ENCODE assay signal across 19 mouse cellular contexts in genomic region chr9:77923774-77924173, GRCm38 (mm10). TPM values are rescaled to one million over a fixed set of nuclear protein-coding genes. Genes with fewer than 3 reads are reported as not detected.
DNase-seq lines count a peak whose midpoint lies in the region; ATAC-seq lines count a peak whose summit lies in the region.
"Had no signal": no experiment of that assay in that cellular context is flagged by ENCODE, and none has a peak within 500 bp of the region (broad histone marks: within the 10 kb centered on the region; RNA-seq: fewer than 3 reads in every experiment).

No protein-coding gene starts in this region.

- H3K4me2 ChIP-seq in forebrain, embryonic 16.5 days (ENCODE audit: low read length), result no peak overlapping the region
- H3K4me2 ChIP-seq: forebrain, embryonic 15.5 days; lung, embryonic 15.5 days; midbrain, embryonic 15.5 days; neural tube, embryonic 15.5 days had no signal

- H3K9me3 ChIP-seq in forebrain, embryonic 10.5 days, result no peaks in the 10 kb centered on the region
- H3K9me3 ChIP-seq in forebrain, embryonic 16.5 days (ENCODE audit: control insufficient read depth, low read length), result no peaks in the 10 kb centered on the region
- H3K9me3 ChIP-seq: forebrain, embryonic 15.5 days; hindbrain, embryonic 10.5 days; lung, embryonic 15.5 days; midbrain, embryonic 15.5 days; neural tube, embryonic 15.5 days had no signal

- H3K27ac ChIP-seq in forebrain, embryonic 10.5 days, result peak overlapping the region; percentile 25; the same call in 1 of the 2 replicates
- H3K27ac ChIP-seq in forebrain, embryonic 16.5 days (ENCODE audit: low read length), result no peak overlapping the region
- H3K27ac ChIP-seq: forebrain, embryonic 15.5 days; hindbrain, embryonic 10.5 days; liver, embryonic 14.5 days; lung, embryonic 15.5 days; midbrain, embryonic 15.5 days; neural tube, embryonic 15.5 days had no signal

- H3K4me3 ChIP-seq in forebrain, embryonic 10.5 days, result no peak overlapping the region
- H3K4me3 ChIP-seq in forebrain, embryonic 16.5 days (replicated peaks; ENCODE audit: low read length), result no peak overlapping the region
- H3K4me3 ChIP-seq: erythroblast, embryonic 14.5 days; forebrain, embryonic 15.5 days; hindbrain, embryonic 10.5 days; lung, embryonic 15.5 days; midbrain, embryonic 15.5 days; neural tube, embryonic 15.5 days had no signal

- no peak for ATAC-seq in forebrain, embryonic 16.5 days
- ATAC-seq in megakaryocyte, adult 5-6 weeks (ENCODE audit: poor library complexity, severe bottlenecking), result peak; percentile 57
- ATAC-seq in CD4-positive, CD25-positive, alpha-beta regulatory T cell, adult 4 months, result no peak
- ATAC-seq: forebrain, embryonic 15.5 days; midbrain, embryonic 15.5 days had no signal

- H3K9ac ChIP-seq in forebrain, embryonic 16.5 days (replicated peaks; ENCODE audit: low read depth, low read length), result no peak overlapping the region
- H3K9ac ChIP-seq: forebrain, embryonic 15.5 days; liver, embryonic 14.5 days; lung, embryonic 15.5 days; midbrain, embryonic 15.5 days; neural tube, embryonic 15.5 days had no signal

- H3K27me3 ChIP-seq in forebrain, embryonic 10.5 days (ENCODE audit: poor library complexity, severe bottlenecking), result no peaks in the 10 kb centered on the region
- H3K27me3 ChIP-seq in forebrain, embryonic 16.5 days (replicated peaks; ENCODE audit: control insufficient read depth, insufficient read depth, low read length), result no peaks in the 10 kb centered on the region
- H3K27me3 ChIP-seq: forebrain, embryonic 15.5 days; lung, embryonic 15.5 days; midbrain, embryonic 15.5 days; neural tube, embryonic 15.5 days had no signal

- H3K4me1 ChIP-seq in forebrain, embryonic 10.5 days, result peaks cover 77% of the 10 kb centered on the region
- peaks cover 11% of the 10 kb centered on the region for H3K4me1 ChIP-seq in forebrain, embryonic 16.5 days (replicated peaks; ENCODE audit: control insufficient read depth, insufficient read depth, low read length)

- WGBS in forebrain, embryonic 10.5 days, result 90% methylated on average over 8 of the region's 8 CpGs
- 89% methylated on average over 8 of the region's 8 CpGs for WGBS in forebrain, embryonic 16.5 days

- peaks cover 16% of the 10 kb centered on the region for H3K36me3 ChIP-seq in forebrain, embryonic 10.5 days (replicated peaks)
- no peaks in the 10 kb centered on the region for H3K36me3 ChIP-seq in forebrain, embryonic 16.5 days (ENCODE audit: control insufficient read depth, insufficient read depth)
- H3K36me3 ChIP-seq: forebrain, embryonic 15.5 days; lung, embryonic 15.5 days; midbrain, embryonic 15.5 days; neural tube, embryonic 15.5 days had no signal

- no peak for DNase-seq in forebrain, embryonic 10.5 days (ENCODE audit: extremely low spot score, low spot score)
- DNase-seq in lung, postnatal 25 days (ENCODE audit: low spot score), result peak; percentile 48
- DNase-seq in lung, postnatal 36 days, result no peak
- DNase-seq in left cerebral cortex, adult 11 months (ENCODE audit: low spot score), result no peak
- DNase-seq: cerebellum, adult 2 months; cerebellum, postnatal 36 days; kidney, adult 8-10 months; kidney, postnatal 36 days; right cerebral cortex, postnatal 25 days had no signal

RNA-seq across cellular contexts. Expression of gene Elovl5, which starts 6.6 kb away (rescaled TPM):
- 102 and 106 TPM in 2 replicates for polyA plus RNA-seq in forebrain, embryonic 10.5 days (2016; fragmentation: Nextera tagmentation; extraction: Ambion mirVana)
- polyA plus RNA-seq in forebrain, embryonic 16.5 days (2015; fragmentation: Nextera tagmentation; extraction: Ambion mirVana), result 70.7 and 78.9 TPM in 2 replicates
- 45.0 and 49.3 TPM in 2 replicates for total RNA-seq in megakaryocyte, adult 5-6 weeks (2015)
- 52.0 and 52.8 TPM in 2 replicates for total RNA-seq in megakaryocyte, adult 5-6 weeks (2017)
- 100 to 1,000 TPM; 173 to 183 TPM for polyA plus RNA-seq in CD4-positive, CD25-positive, alpha-beta regulatory T cell, adult 4 months (2017; shearing (Covaris generic))
